Mouse (Mus musculus) embryonic stem cell, embryonic (primary cell): Measurements from ENCODE around the gene Slc39a3.
"Not testable (repeated sequence)": the region's sequence is repeated elsewhere in the genome, so short reads cannot be mapped to it uniquely, and the experiment has no call there.

Experiments
- CTCF ChIA-PET, 4 experiments: fragments of 300-600 bp in 2 of 4; fragments of 350-600 bp in 2 of 4; sonication (Branson Sonifier 250); formaldehyde crosslinking; loops; one replicate each; lab custom pipeline; 2022; ENCODE audit warnings: inconsistent platforms in 2 of 4; lab: Charles Lee
- POLR2A ChIA-PET, 4 experiments: fragments of 300-600 bp in 2 of 4; fragments of 350-600 bp in 2 of 4; sonication (Branson Sonifier 250); formaldehyde crosslinking; loops; one replicate each; lab custom pipeline; 2022; ENCODE audit warnings: antibody characterized with exemption in 4 of 4, inconsistent platforms in 1 of 4; lab: Charles Lee

The Slc39a3 gene

GRCm38 (mm10) chr10:81058896-81059295, 21.7 kb upstream of the Slc39a3 start:
- POLR2A ChIA-PET, result interaction anchor here in 3 of 4 experiments (1.0 to 2.8 kb wide), 9 partner anchors 9 to 141 kb away, joined by 3 to 16 read pairs (median 4); partner anchors contain the start of genes Slc39a3 (in 2 of the 3), Gadd45b (in 1 of the 3), Lmnb2 (in 1 of the 3) and Map2k2 (in 1 of the 3)
- CTCF ChIA-PET, result interaction anchor here in 3 of 4 experiments (0.5 to 2.2 kb wide), 4 partner anchors 11 to 253 kb away, joined by 3 to 8 read pairs (median 3); partner anchors contain the start of genes Map2k2 (in 1 of the 3) and Thop1 (in 1 of the 3)

- ChIA-PET POLR2A (interaction anchor here in 2 of 4 experiments (0.7 to 1.7 kb wide), 7 partner anchors 9 to 131 kb away, joined by 3 to 6 read pairs (median 3); partner anchors contain the start of genes Gadd45b (in 2 of the 2) and Map2k2 (in 1 of the 2)), CTCF (no interaction called here)
These were observed 20.3 kb upstream of the Slc39a3 start for GRCm38 (mm10) chr10:81057406-81058130.

GRCm38 (mm10) chr10:81055802-81056340, 18.6 kb upstream of the Slc39a3 start:
- POLR2A ChIA-PET, result interaction anchor here in 2 of 4 experiments (1.2 to 2.5 kb wide), 4 partner anchors 10 to 124 kb away, joined by 3 to 8 read pairs (median 6); partner anchors contain the start of gene Map2k2 (in 1 of the 2)
- CTCF ChIA-PET, result not testable (repeated sequence)

- CTCF ChIA-PET, result no interaction called here
These were observed 17.9 kb upstream of the Slc39a3 start for GRCm38 (mm10) chr10:81055169-81055568.

GRCm38 (mm10) chr10:81052577-81052976, 15.4 kb upstream of the Slc39a3 start:
- CTCF ChIA-PET, result no interaction called here
- POLR2A ChIA-PET, result interaction anchor here in 2 of 4 experiments (0.9 to 1.8 kb wide), 4 partner anchors 15 to 123 kb away, joined by 3 to 5 read pairs (median 4); partner anchors contain the start of genes Gadd45b (in 1 of the 2), Map2k2 (in 1 of the 2) and Slc39a3 (in 1 of the 2)

More at GRCm38 (mm10) chr10:81055169-81055568, 17.9 kb upstream of the Slc39a3 start:
- POLR2A ChIA-PET, result interaction anchor here in 3 of 4 experiments (0.7 to 2.5 kb wide), 9 partner anchors 10 to 51 kb away, joined by 3 to 8 read pairs (median 4); partner anchors contain the start of genes Thop1 (in 2 of the 3), Gng7 (in 1 of the 3) and Map2k2 (in 1 of the 3)

- ChIA-PET CTCF (interaction anchor here (0.6 to 3.8 kb wide), 21 partner anchors 9 to 532 kb away, joined by 3 to 20 read pairs (median 5); partner anchors contain the start of genes Slc39a3 (in 3 of the 4), Sgta (in 2 of the 4), Thop1 (in 2 of the 4) and Diras1 (in 1 of the 4)), POLR2A (interaction anchor here in 3 of 4 experiments (0.5 to 3.9 kb wide), 14 partner anchors 8 to 240 kb away, joined by 3 to 16 read pairs (median 4); partner anchors contain the start of genes Sgta (in 2 of the 3), Slc39a3 (in 2 of the 3), Eef2 (in 1 of the 3) and Gadd45b (in 1 of the 3))
These were observed 13.9 kb upstream of the Slc39a3 start for GRCm38 (mm10) chr10:81051133-81051532.

- ChIA-PET CTCF (interaction anchor here (0.5 to 3.8 kb wide), 22 partner anchors 8 to 532 kb away, joined by 3 to 20 read pairs (median 5); partner anchors contain the start of genes Slc39a3 (in 3 of the 4), Sgta (in 2 of the 4), Thop1 (in 2 of the 4) and Diras1 (in 1 of the 4)), POLR2A (interaction anchor here in 3 of 4 experiments (0.5 to 3.9 kb wide), 17 partner anchors 9 to 1282 kb away, joined by 3 to 16 read pairs (median 4); partner anchors contain the start of genes Sgta (in 2 of the 3), Eef2 (in 1 of the 3), Gadd45b (in 1 of the 3) and Map2k2 (in 1 of the 3))
These were observed 13.4 kb upstream of the Slc39a3 start for GRCm38 (mm10) chr10:81050645-81051044.

GRCm38 (mm10) chr10:81045246-81045645, 8.0 kb upstream of the Slc39a3 start:
- POLR2A ChIA-PET, result interaction anchor here in 3 of 4 experiments (0.6 to 3.2 kb wide), 12 partner anchors 8 to 131 kb away, joined by 3 to 12 read pairs (median 5); partner anchors contain the start of genes Slc39a3 (in 2 of the 3), Eef2 (in 1 of the 3), Gadd45b (in 1 of the 3) and Gng7 (in 1 of the 3)
- CTCF ChIA-PET, result interaction anchor here (0.6 to 1.5 kb wide), 9 partner anchors 8 to 247 kb away, joined by 3 to 4 read pairs (median 3); partner anchors contain the start of genes Pip5k1c (in 1 of the 4) and Slc39a3 (in 1 of the 4)

- POLR2A ChIA-PET, result interaction anchor here (0.5 to 2.5 kb wide), 21 partner anchors 9 to 227 kb away, joined by 3 to 8 read pairs (median 4); partner anchors contain the start of genes Gadd45b (in 2 of the 4), Sgta (in 2 of the 4), Diras1 (in 1 of the 4) and Eef2 (in 1 of the 4)
- CTCF ChIA-PET, result interaction anchor here (0.5 to 2.0 kb wide), 19 partner anchors 8 to 1473 kb away, joined by 3 to 12 read pairs (median 4); partner anchors contain the start of gene Sgta (in 1 of the 4)
These were observed 4.4 kb upstream of the Slc39a3 start for GRCm38 (mm10) chr10:81041458-81042175.

- ChIA-PET CTCF (interaction anchor here in 3 of 4 experiments (1.0 to 2.6 kb wide), 19 partner anchors 14 to 707 kb away, joined by 3 to 14 read pairs (median 5); partner anchors contain the start of genes Gng7 (in 1 of the 3), Pcsk4 (in 1 of the 3), Reep6 (in 1 of the 3) and Sgta (in 1 of the 3)), POLR2A (interaction anchor here in 3 of 4 experiments (0.6 to 2.5 kb wide), 54 partner anchors 7 to 744 kb away, joined by 3 to 28 read pairs (median 5); partner anchors contain the start of genes Gadd45b (in 3 of the 3), Gng7 (in 3 of the 3), Map2k2 (in 3 of the 3) and Eef2 (in 2 of the 3))
These were observed 975 bp downstream of the Slc39a3 start for GRCm38 (mm10) chr10:81036251-81036650.

GRCm38 (mm10) chr10:81033586-81033985, 3.6 kb downstream of the Slc39a3 start:
- CTCF ChIA-PET, result interaction anchor here in 2 of 4 experiments (0.5 to 0.9 kb wide), 2 partner anchors 12 to 50 kb away, joined by 3 read pairs; no protein-coding TSS in a partner anchor
- POLR2A ChIA-PET, result interaction anchor here in 1 of 4 experiments (1.7 kb wide), 1 partner anchor 104 kb away, joined by 6 read pairs; the partner anchor contains the start of gene Gadd45b

GRCm38 (mm10) chr10:81029031-81029430, 8.2 kb downstream of the Slc39a3 start:
- ChIA-PET CTCF (interaction anchor here in 3 of 4 experiments (0.6 to 1.2 kb wide), 5 partner anchors 11 to 526 kb away, joined by 3 read pairs; no protein-coding TSS in a partner anchor), POLR2A (interaction anchor here in 2 of 4 experiments (0.6 to 3.4 kb wide), 5 partner anchors 8 to 161 kb away, joined by 3 to 12 read pairs (median 3); partner anchors contain the start of gene Slc39a3 (in 2 of the 2))

GRCm38 (mm10) chr10:81028219-81028618, 9.0 kb downstream of the Slc39a3 start:
- ChIA-PET CTCF (interaction anchor here in 1 of 4 experiments (1.2 to 2.0 kb wide), 2 partner anchors 10 kb away, joined by 3 to 4 read pairs; no protein-coding TSS in a partner anchor), POLR2A (interaction anchor here in 2 of 4 experiments (0.6 to 3.4 kb wide), 3 partner anchors 9 to 107 kb away, joined by 3 to 12 read pairs (median 5); partner anchors contain the start of gene Slc39a3 (in 2 of the 2))

GRCm38 (mm10) chr10:81027331-81027730, 9.9 kb downstream of the Slc39a3 start:
- ChIA-PET POLR2A (interaction anchor here in 3 of 4 experiments (0.9 to 3.4 kb wide), 9 partner anchors 9 to 98 kb away, joined by 3 to 12 read pairs (median 3); partner anchors contain the start of genes Gng7 (in 2 of the 3), Gadd45b (in 1 of the 3) and Slc39a3 (in 1 of the 3)), CTCF (interaction anchor here in 1 of 4 experiments (1.5 to 2.0 kb wide), 2 partner anchors 9 to 11 kb away, joined by 4 to 5 read pairs; no protein-coding TSS in a partner anchor)

GRCm38 (mm10) chr10:81026857-81027256, 10.4 kb downstream of the Slc39a3 start:
- ChIA-PET CTCF (interaction anchor here in 3 of 4 experiments (0.5 to 2.0 kb wide), 4 partner anchors 9 to 141 kb away, joined by 3 to 5 read pairs (median 4); no protein-coding TSS in a partner anchor), POLR2A (interaction anchor here in 3 of 4 experiments (0.9 to 3.4 kb wide), 11 partner anchors 8 to 97 kb away, joined by 3 to 12 read pairs (median 4); partner anchors contain the start of genes Gng7 (in 2 of the 3), Gadd45b (in 1 of the 3) and Slc39a3 (in 1 of the 3))
